Mouse (Mus musculus) lung, embryonic 16.5 days (tissue): ENCODE results near the gene Armc6. TPM values are rescaled to one million over a fixed set of nuclear protein-coding genes. Genes with fewer than 3 reads are reported as not detected.
A peak's percentile ranks its signal among the peaks of the same experiment; 100 is the strongest.

Experiments
- ATAC-seq: fragments of 200-750 bp; cut with Nextera tagmentation; 2 replicates; pipeline ENCODE4 v1.8.0; 2017; ENCODE audit warnings: low read depth, mild to moderate bottlenecking, moderate library complexity
- H3K27ac ChIP-seq: fragments of 300-500 bp; sonication (generic); 2 replicates; pipeline ENCODE4 v1.5.1; 2014; ENCODE audit warnings: mild to moderate bottlenecking, control low read depth, low read length
- H3K27me3 ChIP-seq: fragments of 300-500 bp; sonication (generic); 2 replicates; pipeline ENCODE4 v1.6.1; 2014; ENCODE audit warnings: low read depth, low read length, mixed read lengths; ENCODE audit not compliant: control insufficient read depth, insufficient read depth
- H3K36me3 ChIP-seq: fragments of 300-500 bp; sonication (generic); 2 replicates; pipeline ENCODE4 v1.6.1; 2014; ENCODE audit warnings: low read length; ENCODE audit not compliant: control insufficient read depth, insufficient read depth
- H3K4me1 ChIP-seq: fragments of 300-500 bp; sonication (generic); replicated peaks from 2 replicates; pipeline ENCODE4 v1.6.1; 2014; ENCODE audit warnings: low read length, mixed read lengths; ENCODE audit not compliant: control insufficient read depth, insufficient read depth
- H3K4me2 ChIP-seq: fragments of 300-500 bp; sonication (generic); 2 replicates; pipeline ENCODE4 v1.6.1; 2014; ENCODE audit warnings: low read depth, low read length, control low read depth
- H3K4me3 ChIP-seq: fragments of 300-500 bp; sonication (generic); 2 replicates; pipeline ENCODE4 v1.5.1; 2014; ENCODE audit warnings: mild to moderate bottlenecking, low read length, control low read depth
- H3K9ac ChIP-seq: fragments of 300-500 bp; sonication (generic); 2 replicates; pipeline ENCODE4 v1.6.1; 2014; ENCODE audit warnings: low read length, control low read depth
- H3K9me3 ChIP-seq: fragments of 300-500 bp; sonication (generic); 2 replicates; pipeline ENCODE4 v1.6.1; 2016; ENCODE audit warnings: low read length; ENCODE audit not compliant: control insufficient read depth
- WGBS: fragments of 180-500 bp; shearing (Covaris S2); extraction: QIAGEN DNeasy Blood & Tissue Kit; methylation state at CpG from one replicate; pipeline ENCODE4 v1.1.7; 2014; 5-methylcytosine and 5-hydroxymethylcytosine counted together
- polyA plus RNA-seq: library from polyadenylated mRNA; unstranded; fragments of >200 nt; fragmentation: Nextera tagmentation; extraction: Ambion mirVana; gene quantifications from 2 replicates; pipeline ENCODE4 v1.2.1, GENCODE M21; 2015

Armc6 gene
- polyA plus RNA-seq, 1 experiment from 2014 or later, result 22.4 TPM

DNA sequence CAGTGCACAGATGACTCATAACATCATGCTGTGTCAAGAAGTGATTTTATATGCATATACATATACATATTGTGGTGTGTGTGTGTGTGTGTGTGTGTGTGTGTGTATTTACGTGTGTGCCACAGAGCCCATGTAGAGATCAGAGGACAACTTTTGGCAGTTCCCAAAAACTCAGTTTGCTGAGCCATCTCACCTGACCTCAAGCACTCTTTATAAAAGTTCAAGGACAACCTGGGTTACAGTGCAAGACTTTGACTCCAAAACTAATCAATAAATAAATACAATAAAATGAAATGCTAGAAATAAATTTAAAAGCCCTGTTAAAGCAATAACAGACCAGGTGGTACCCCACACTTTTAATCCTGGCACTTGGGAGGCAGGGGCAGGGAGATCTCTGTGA is 23.0 kb downstream of the Armc6 start:
- no peaks in the 10 kb centered on the region for H3K9me3 ChIP-seq
- H3K4me3 ChIP-seq, result peak overlapping the region; percentile 74
- H3K4me2 ChIP-seq, result peak overlapping the region; percentile 99
- no peak overlapping the region for H3K27ac ChIP-seq
- H3K36me3 ChIP-seq, result no peaks in the 10 kb centered on the region
- ATAC-seq, result no peak
- 88% methylated on average over 1 of the region's 1 CpGs for WGBS
- no peaks in the 10 kb centered on the region for H3K27me3 ChIP-seq
- peaks cover 14% of the 10 kb centered on the region; the same call in 1 of the 2 replicates for H3K4me1 ChIP-seq
- peak overlapping the region; percentile 78 for H3K9ac ChIP-seq

DNA sequence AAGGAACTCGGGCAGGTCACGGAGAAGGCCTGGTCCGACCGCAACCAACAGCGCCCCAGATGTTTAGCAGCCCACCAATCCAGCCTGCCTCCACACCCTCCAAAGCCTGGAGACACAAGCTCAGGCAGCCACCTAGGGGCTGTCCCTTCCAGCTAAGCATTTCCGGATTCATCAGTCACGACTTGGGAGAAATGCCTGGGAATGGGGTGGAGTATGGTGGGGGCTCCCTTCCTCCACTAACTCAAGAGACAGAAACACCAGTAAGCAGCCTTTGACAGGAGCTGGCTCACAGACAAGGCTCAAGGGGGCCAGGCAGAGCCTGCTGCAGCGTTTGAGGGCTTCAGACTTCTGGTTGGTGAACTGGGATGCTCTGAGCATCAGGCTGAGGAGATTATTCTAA is 23.7 kb downstream of the Armc6 start:
- peak overlapping the region; percentile 36; the same call in 1 of the 2 replicates for H3K9ac ChIP-seq
- H3K27ac ChIP-seq, result no peak overlapping the region

DNA sequence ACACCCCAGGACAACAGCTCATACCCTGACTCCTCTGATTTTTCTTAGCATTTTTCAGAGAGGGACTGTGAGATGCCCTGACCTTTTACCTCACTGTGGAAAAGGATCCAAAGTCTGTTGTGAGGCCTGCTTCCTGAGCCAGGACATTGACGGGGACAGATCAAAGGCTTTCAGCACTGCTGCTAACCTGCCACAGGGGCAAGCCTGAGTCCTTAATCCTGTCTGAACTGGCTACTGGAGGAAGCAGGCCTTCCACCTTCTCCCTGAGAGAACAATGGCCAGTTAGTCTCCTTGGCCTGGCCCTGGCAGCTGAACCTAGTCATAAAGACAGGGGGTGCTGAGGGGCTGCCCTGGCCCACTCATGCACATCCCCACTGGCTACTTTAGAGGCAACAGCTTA is 26.1 kb downstream of the Armc6 start:
- Histone ChIP-seq H3K9me3 (no peaks in the 10 kb centered on the region), H3K9ac (no peak overlapping the region), H3K36me3 (no peaks in the 10 kb centered on the region), H3K4me1 (peaks cover 12% of the 10 kb centered on the region; the same call in 1 of the 2 replicates), H3K27me3 (no peaks in the 10 kb centered on the region), H3K4me3 (no peak overlapping the region), H3K4me2 (no peak overlapping the region), H3K27ac (no peak overlapping the region)
- ATAC-seq, result no peak
- 45% methylated on average over 1 of the region's 1 CpGs for WGBS

More for the DNA sequence above, 23.7 kb downstream of the Armc6 start:
- ATAC-seq, result no peak
- H3K9me3 ChIP-seq, result no peaks in the 10 kb centered on the region
- peak overlapping the region; percentile 29; the same call in 1 of the 2 replicates for H3K4me2 ChIP-seq
- H3K27me3 ChIP-seq, result no peaks in the 10 kb centered on the region
- no peaks in the 10 kb centered on the region for H3K36me3 ChIP-seq
- 16% methylated on average over 8 of the region's 8 CpGs for WGBS
- peaks cover 14% of the 10 kb centered on the region; the same call in 1 of the 2 replicates for H3K4me1 ChIP-seq
- no peak overlapping the region for H3K4me3 ChIP-seq

DNA sequence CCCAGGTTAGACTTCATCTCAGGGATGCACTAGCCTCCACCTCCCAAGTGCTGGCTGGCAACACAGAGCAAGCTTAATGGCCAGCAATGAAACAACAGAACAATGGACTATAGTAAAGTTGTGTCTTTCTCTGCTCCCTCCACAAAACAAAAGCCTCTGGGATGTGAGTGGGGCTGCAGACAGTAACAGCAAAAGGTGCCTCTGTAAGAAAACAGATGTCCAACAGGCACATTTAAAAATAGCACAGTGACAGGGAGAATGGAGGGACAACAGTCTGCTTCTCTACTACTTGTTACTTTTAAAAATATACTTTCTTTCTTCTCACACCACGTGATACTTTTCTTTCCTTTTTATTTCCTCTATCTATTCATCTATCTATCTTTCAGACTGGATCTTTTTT is 29.5 kb downstream of the Armc6 start:
- peaks cover 10% of the 10 kb centered on the region for H3K4me1 ChIP-seq
- WGBS, result 50% methylated on average over 1 of the region's 1 CpGs
- no peaks in the 10 kb centered on the region for H3K36me3 ChIP-seq
- H3K4me3 ChIP-seq, result no peak overlapping the region
- H3K27me3 ChIP-seq, result no peaks in the 10 kb centered on the region
- no peak overlapping the region for H3K9ac ChIP-seq
- no peaks in the 10 kb centered on the region for H3K9me3 ChIP-seq
- ATAC-seq, result no peak
- H3K27ac ChIP-seq, result no peak overlapping the region
- no peak overlapping the region for H3K4me2 ChIP-seq

DNA sequence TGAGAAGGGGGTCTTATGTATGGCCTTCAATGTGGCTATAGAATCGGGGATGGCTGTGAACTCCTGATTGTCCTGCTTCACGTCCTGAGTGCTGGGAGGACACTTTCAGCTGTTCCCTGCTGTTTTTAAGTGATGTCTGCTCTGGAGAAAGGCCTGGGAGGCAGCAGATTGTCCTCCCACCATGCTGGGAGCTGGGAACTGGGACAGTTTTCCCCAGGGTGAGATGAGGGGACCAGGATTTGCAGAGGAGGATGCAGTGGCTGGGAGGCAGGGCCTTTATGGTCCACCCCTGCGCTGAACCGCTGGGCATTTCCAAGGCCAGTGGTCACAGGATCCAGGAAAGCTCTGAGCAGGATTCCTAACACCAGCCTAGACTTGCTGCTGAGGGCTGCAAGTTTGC is 31.2 kb downstream of the Armc6 start:
- H3K4me3 ChIP-seq, result no peak overlapping the region
- H3K9ac ChIP-seq, result no peak overlapping the region
- no peaks in the 10 kb centered on the region for H3K36me3 ChIP-seq
- ATAC-seq, result no peak
- peaks cover 13% of the 10 kb centered on the region for H3K4me1 ChIP-seq
- 71% methylated on average over 4 of the region's 4 CpGs for WGBS
- no peaks in the 10 kb centered on the region for H3K9me3 ChIP-seq
- H3K4me2 ChIP-seq, result no peak overlapping the region
- H3K27me3 ChIP-seq, result no peaks in the 10 kb centered on the region
- no peak overlapping the region for H3K27ac ChIP-seq

DNA sequence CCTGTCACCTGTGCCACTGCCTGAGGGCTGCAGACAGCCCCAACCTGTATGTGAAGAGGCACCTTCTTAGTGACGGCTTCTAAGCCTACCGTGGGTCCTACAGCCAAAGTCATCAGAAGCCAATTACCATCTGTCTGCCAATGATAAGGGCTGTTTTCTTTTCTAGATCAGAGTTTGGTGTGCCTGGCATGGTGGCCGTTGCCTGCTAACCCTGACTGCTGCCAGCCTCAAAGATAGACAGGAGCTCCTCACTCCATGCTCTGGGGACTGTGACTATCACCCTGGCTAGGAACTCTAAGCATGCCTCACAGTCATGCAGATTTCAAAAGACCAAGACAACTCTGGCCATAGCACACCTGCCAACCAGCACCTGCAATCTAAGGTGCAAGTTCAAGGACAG is 32.8 kb downstream of the Armc6 start:
- ATAC-seq, result no peak
- no peaks in the 10 kb centered on the region for H3K27me3 ChIP-seq
- no peaks in the 10 kb centered on the region for H3K36me3 ChIP-seq
- peaks cover 13% of the 10 kb centered on the region for H3K4me1 ChIP-seq
- no peak overlapping the region for H3K27ac ChIP-seq
- no peak overlapping the region for H3K4me2 ChIP-seq
- no peak overlapping the region for H3K4me3 ChIP-seq
- H3K9ac ChIP-seq, result no peak overlapping the region
- WGBS, result 64% methylated on average over 3 of the region's 3 CpGs
- no peaks in the 10 kb centered on the region for H3K9me3 ChIP-seq

DNA sequence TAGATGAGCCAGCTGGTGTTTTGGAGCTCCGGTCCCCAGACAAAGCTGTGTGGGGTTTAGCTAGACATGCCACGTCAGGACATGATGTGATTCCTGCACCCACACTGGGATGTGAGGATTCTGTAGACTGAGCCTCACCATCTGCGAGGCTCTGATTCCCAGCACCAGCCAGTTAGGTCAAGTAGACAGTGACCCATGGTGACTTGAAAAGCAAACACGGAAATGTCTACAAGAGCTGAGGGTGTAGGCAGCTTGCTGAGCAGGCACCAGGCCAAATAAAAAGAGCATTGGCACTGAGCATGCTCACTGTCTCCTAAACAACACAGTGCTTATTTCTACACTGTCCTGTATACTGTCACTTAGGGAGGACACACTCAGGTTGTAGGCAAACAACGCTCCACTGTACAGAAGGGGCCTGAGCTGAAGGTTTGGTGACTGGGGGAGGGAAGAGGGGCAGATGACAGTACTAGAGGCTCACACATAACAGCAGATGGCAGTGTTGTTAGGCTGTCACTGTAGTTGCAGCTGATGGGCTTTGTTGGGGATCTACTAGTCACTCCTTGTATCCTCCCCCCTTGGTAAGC is 34.1 kb downstream of the Armc6 start:
- Histone ChIP-seq H3K4me3 (no peak overlapping the region), H3K27me3 (no peaks in the 10 kb centered on the region), H3K9ac (no peak overlapping the region), H3K4me1 (peaks cover 13% of the 10 kb centered on the region), H3K36me3 (no peaks in the 10 kb centered on the region), H3K4me2 (no peak overlapping the region), H3K9me3 (no peaks in the 10 kb centered on the region), H3K27ac (no peak overlapping the region)
- 33% methylated on average over 5 of the region's 5 CpGs for WGBS
- peak; percentile 77 for ATAC-seq

DNA sequence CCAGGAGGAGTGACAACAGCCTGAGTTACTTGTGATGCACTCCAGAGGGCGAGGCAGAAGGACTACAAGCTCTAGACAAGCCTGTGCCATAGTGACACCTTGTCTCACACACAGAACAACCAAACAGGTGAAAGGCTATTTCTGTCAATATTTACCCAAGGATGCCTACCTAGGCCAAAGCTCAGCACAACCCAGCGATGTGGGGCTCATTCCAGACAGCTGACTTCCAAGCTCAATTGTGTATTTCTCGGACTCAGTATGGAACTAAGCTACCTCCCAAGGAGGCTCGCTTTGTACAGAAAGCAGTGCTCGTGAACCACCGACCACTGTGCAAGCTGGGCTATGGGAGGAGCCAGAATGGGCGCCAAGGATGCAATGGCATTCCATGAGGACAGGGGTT is 36.7 kb downstream of the Armc6 start:
- Histone ChIP-seq H3K27ac (no peak overlapping the region), H3K9ac (no peak overlapping the region), H3K27me3 (no peaks in the 10 kb centered on the region), H3K4me3 (no peak overlapping the region), H3K4me1 (peaks cover 13% of the 10 kb centered on the region), H3K4me2 (no peak overlapping the region), H3K9me3 (no peaks in the 10 kb centered on the region), H3K36me3 (no peaks in the 10 kb centered on the region)
- WGBS, result 45% methylated on average over 7 of the region's 7 CpGs
- no peak for ATAC-seq

DNA sequence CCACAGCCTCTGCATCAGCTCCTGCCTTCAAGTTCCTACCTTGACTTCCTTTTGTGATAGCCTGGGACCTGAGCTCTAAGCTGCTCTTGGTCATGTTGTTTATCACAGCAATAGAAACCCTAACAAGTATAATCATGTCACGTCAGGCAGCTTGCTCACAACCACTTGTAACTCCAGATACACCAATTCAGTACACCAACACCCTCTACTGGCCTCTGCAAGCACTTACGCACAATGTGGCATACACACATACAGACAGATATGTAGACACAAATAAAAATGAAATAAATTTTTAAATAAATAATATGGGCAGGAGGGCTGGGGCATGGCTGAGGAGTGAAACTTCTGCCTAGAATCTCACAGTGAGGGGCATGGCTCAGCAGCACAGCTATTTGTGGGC is 38.5 kb downstream of the Armc6 start:
- no peak overlapping the region for H3K9ac ChIP-seq
- H3K9me3 ChIP-seq, result no peaks in the 10 kb centered on the region
- peaks cover 13% of the 10 kb centered on the region for H3K4me1 ChIP-seq
- H3K36me3 ChIP-seq, result no peaks in the 10 kb centered on the region
- 71% methylated on average over 2 of the region's 2 CpGs for WGBS
- H3K27me3 ChIP-seq, result no peaks in the 10 kb centered on the region
- H3K27ac ChIP-seq, result no peak overlapping the region
- H3K4me3 ChIP-seq, result no peak overlapping the region
- no peak overlapping the region for H3K4me2 ChIP-seq
- no peak for ATAC-seq

DNA sequence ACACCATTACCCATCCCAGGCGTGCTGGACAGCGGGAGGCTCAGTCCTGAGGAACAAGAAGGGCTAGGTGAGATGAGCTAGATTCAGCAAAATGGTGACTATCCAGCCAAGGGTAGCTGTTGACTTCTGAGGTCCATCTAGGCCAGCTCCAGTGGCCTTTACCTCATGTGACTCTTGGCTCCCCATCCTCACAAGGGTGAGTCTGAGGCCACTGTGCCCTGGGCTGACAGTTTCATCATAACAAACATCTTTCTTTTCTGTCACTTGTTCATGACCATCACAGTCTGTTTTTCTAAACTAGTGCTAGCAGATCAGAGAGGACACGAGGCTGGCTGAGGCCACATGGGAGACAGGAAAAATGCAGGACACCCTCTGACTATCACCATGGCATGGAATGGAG is 40.1 kb downstream of the Armc6 start:
- WGBS, result 75% methylated on average over 3 of the region's 3 CpGs
- H3K9me3 ChIP-seq, result no peaks in the 10 kb centered on the region
- H3K9ac ChIP-seq, result no peak overlapping the region
- no peaks in the 10 kb centered on the region for H3K4me1 ChIP-seq
- H3K4me3 ChIP-seq, result no peak overlapping the region
- no peak overlapping the region for H3K4me2 ChIP-seq
- no peaks in the 10 kb centered on the region for H3K36me3 ChIP-seq
- no peak for ATAC-seq
- H3K27me3 ChIP-seq, result no peaks in the 10 kb centered on the region
- H3K27ac ChIP-seq, result no peak overlapping the region
